Mouse (Mus musculus): ENCODE measurements around the gene Zdhhc19.
"Not testable (repeated sequence)": the region's sequence is repeated elsewhere in the genome, so short reads cannot be mapped to it uniquely, and the experiment has no call there.

Zdhhc19 gene

GRCm38 (mm10) chr16:32487234-32488111 is 8.6 kb upstream of the Zdhhc19 start, which contains the start of gene Slc51a:
Slc51a (minus strand) TSS chr16:32487879.
- DNase-seq (ENCODE audit: low spot score) = no peak

- DNase-seq (ENCODE audit: low spot score) = no peak
Measured at GRCm38 (mm10) chr16:32488939-32489338, 7.1 kb upstream of the Zdhhc19 start.

- not testable (repeated sequence) for DNase-seq (ENCODE audit: low spot score)
Measured at GRCm38 (mm10) chr16:32494371-32494770, 1.7 kb upstream of the Zdhhc19 start.

GRCm38 (mm10) chr16:32498996-32499395 is 2.9 kb downstream of the Zdhhc19 start:
- no peak for DNase-seq (ENCODE audit: low spot score)

GRCm38 (mm10) chr16:32499430-32500037 is 3.5 kb downstream of the Zdhhc19 start:
- peak; percentile 85 for DNase-seq (ENCODE audit: low spot score)

- DNase-seq (ENCODE audit: low spot score) = no peak
Measured at GRCm38 (mm10) chr16:32501459-32501858, 5.4 kb downstream of the Zdhhc19 start.

GRCm38 (mm10) chr16:32502621-32503335 is 6.7 kb downstream of the Zdhhc19 start:
- no peak for DNase-seq (ENCODE audit: low spot score)

GRCm38 (mm10) chr16:32503633-32504032 is 7.6 kb downstream of the Zdhhc19 start:
- DNase-seq (ENCODE audit: low spot score) = no peak

- no peak for DNase-seq (ENCODE audit: low spot score)
Measured at GRCm38 (mm10) chr16:32506298-32506697, 10.2 kb downstream of the Zdhhc19 start.

- no peak for DNase-seq (ENCODE audit: low spot score)
Measured at GRCm38 (mm10) chr16:32506868-32507267, 10.8 kb downstream of the Zdhhc19 start.

GRCm38 (mm10) chr16:32507407-32507806 is 11.3 kb downstream of the Zdhhc19 start:
- DNase-seq (ENCODE audit: low spot score) = peak; percentile 41

- DNase-seq (ENCODE audit: low spot score) = no peak
Measured at GRCm38 (mm10) chr16:32508035-32508434, 12.0 kb downstream of the Zdhhc19 start.

GRCm38 (mm10) chr16:32508506-32509065 is 12.5 kb downstream of the Zdhhc19 start:
- DNase-seq (ENCODE audit: low spot score) = no peak

- no peak for DNase-seq (ENCODE audit: low spot score)
Measured at GRCm38 (mm10) chr16:32509066-32509942, 13.2 kb downstream of the Zdhhc19 start.

- DNase-seq (ENCODE audit: low spot score) = no peak
Measured at GRCm38 (mm10) chr16:32510399-32511337, 14.6 kb downstream of the Zdhhc19 start.

- no peak for DNase-seq (ENCODE audit: low spot score)
Measured at GRCm38 (mm10) chr16:32511338-32511734, 15.3 kb downstream of the Zdhhc19 start.

- no peak for DNase-seq (ENCODE audit: low spot score)
Measured at GRCm38 (mm10) chr16:32511827-32512490, 15.9 kb downstream of the Zdhhc19 start.

- no peak for DNase-seq (ENCODE audit: low spot score)
Measured at GRCm38 (mm10) chr16:32512921-32513320, 16.9 kb downstream of the Zdhhc19 start.

- DNase-seq (ENCODE audit: low spot score) = no peak
Measured at GRCm38 (mm10) chr16:32513401-32513800, 17.3 kb downstream of the Zdhhc19 start.

GRCm38 (mm10) chr16:32513948-32514347 is 17.9 kb downstream of the Zdhhc19 start:
- DNase-seq (ENCODE audit: low spot score) = no peak

All from testis, postnatal 14 days (tissue).